Mouse (Mus musculus) frontal cortex, postnatal 36 days (tissue): ENCODE measurements around the gene Mmachc.
"Not testable (repeated sequence)": the region's sequence is repeated elsewhere in the genome, so short reads cannot be mapped to it uniquely, and the experiment has no call there.

Experiments used
- DNase-seq, 2 experiments: peaks; one replicate each; pipeline ENCODE4 v3.0.0; 2022; ENCODE audit warnings: low spot score in 2 of 2

Gene Mmachc

DNA sequence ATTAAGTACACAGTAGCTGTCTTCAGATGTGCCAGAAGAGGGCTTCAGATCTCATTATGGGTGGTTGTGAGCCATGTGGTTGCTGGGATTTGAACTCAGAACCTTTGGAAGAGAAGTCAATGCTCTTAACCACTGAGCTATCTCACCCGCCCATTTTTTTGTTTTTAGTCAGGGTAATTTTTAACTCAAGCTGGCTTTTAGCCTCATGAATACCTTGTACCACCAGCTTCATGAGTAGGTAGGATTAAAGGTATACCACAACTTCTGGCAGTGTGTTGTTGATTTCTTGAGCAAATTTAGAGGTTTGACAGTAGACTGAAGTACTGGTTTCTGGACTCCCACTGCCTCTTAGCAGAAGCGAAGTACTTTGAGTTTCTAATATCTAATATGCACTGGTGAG is 16.1 kb downstream of the Mmachc start:
- DNase-seq = no peak

DNA sequence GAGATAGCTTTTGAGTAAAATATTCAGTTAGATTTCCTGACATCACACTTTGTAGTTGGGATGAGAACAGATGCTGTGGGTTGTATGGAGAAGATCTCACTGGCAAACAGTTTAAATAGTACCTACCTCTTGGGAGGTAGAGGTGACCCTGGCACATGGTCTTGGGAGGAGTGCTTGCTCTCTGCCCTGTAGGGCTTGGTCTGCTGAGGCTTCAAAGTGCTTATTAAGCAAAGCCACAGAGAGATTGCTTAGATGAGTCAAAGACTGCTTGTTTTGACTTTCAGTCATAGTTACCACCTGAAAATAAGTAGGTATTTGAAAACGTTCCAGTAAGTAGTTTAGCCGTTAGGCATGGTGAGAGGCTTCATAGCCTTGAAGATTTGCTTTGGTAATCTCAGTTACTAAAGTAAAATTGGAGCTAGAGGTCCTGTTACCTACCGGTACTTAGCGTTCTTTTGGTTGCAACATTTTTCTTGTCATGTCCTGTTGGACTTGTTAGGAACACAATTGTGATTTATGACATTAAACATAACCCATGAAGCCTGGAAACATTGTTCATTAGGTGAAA is 18.8 kb downstream of the Mmachc start:
- DNase-seq = no peak

DNA sequence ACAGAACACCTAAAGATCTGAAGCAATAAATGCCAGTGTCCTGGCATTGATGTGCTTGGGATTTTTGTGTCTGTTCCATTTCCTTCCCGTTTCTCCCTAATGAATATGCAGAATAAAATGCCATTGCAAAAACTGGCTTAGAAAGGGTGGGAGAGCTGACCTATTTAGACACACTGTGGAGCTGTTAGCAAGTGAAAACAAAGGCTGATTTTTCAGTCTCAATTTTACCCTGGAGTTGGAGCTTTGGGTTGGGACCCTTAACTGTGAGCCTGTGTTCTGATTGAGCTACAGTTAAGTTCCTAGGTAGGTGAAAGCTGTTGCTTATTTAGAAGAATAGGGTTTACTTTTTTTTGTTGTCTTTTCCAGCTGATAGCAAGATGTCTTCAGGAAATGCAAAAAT is 21.2 kb downstream of the Mmachc start:
- no peak for DNase-seq

- DNase-seq = peak; percentile 87 to 92
Measured at GRCm38 (mm10) chr4:116685402-116686061, 22.7 kb downstream of the Mmachc start, which contains the start of gene Prdx1. Prdx1 (plus strand) TSS chr4:116685544.

- DNase-seq = no peak
Measured at GRCm38 (mm10) chr4:116684665-116685064, 23.5 kb downstream of the Mmachc start.

GRCm38 (mm10) chr4:116683957-116684356 is 24.2 kb downstream of the Mmachc start:
- DNase-seq = no peak

DNA sequence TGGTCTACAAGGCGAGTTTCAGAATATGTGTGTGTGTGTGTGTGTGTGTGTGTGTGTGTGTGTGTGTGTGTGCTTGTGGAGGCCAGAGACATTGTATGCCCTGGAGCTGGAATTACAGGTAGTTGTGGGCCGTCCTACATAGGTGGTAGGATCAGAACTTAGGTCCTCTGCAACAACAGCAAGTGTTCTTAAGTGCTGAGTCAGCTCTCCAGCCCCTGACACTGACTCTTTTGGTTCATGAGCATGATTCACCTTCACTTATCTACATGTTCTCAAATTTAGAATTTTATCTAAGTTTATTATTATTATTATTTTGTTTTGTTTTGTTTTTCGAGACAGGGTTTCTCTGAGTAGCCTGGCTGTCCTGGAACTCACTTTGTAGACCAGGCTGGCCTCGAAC is 27.7 kb downstream of the Mmachc start:
- not testable (repeated sequence) for DNase-seq

- no peak for DNase-seq
Measured at GRCm38 (mm10) chr4:116679141-116679540, 29.1 kb downstream of the Mmachc start.

DNA sequence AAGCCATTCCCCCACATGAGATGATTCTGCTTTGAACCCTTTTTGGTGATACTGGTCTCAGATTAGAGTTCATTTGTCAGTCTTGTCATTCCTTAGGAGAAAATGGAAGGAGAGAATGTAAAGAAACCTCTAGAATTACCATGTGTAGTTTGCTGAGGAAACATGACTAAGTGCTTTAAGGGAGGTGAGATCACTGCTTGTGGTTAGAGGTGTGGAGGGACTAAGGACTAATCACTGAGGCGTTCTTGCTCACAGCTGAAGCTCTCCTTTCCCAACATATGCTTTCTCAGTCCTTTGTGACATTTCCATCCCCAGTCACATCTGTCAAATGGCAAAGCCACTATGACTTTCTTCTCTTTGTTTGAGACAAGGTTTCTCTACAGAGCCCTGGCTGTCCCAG is 30.4 kb downstream of the Mmachc start:
- no peak for DNase-seq

DNA sequence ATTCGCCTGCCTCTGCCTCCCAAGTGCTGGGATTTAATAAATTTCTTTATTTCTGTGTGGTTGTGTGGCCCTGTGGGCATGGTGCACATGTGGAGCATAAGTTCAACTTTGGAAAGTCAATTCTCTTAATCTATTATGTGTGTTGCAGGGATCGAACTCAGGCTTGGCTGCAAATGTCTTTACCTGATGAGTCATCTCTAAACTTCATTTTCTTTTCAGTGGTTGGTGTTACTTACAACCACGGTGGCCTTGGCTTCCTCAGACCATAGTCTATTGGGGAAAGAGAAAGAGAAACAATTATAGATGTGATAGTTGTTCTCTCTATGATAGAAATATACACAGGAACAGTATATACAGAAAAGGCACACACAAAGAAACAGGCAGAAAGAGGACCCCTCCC is 32.2 kb downstream of the Mmachc start:
- DNase-seq = no peak

DNA sequence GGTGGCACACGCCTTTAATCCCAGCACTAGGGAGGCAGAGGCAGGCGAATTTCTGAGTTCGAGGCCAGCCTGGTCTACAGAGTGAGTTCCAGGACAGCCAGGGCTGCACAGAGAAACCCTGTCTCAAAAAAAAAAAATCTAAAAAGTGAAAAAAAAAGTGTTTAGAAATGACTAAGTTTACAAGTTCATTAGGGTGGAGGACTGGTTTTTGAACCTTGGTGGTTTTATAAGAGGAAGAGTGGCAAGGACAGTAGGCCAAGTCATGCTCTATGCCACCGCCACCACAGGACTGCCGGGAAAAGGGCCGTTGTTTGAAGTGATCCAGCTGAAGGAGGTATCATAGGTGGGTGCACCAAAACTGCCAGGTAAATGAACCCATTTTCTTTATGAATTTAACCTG is 33.4 kb downstream of the Mmachc start:
- not testable (repeated sequence) for DNase-seq

DNA sequence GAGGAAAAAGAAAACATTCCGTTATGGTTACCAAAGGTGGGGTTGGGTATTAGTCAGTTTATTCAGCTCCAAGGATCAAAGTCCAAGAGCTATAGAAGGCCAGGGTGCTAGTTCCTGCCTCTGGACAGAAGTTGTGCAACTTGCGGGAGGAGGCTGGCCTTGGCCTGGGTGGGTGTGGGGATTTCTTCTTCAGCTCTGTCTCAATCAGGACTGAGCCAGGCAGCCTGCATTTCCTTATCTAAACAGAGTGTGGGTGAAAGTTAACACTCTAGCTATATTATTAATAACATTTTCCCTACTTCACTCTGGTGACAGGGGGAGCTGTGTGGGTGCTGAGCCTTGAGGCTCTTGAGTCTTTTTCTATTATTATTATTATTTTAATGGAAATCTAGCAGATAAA is 35.4 kb downstream of the Mmachc start:
- DNase-seq = no peak

- DNase-seq = no peak
Measured at GRCm38 (mm10) chr4:116669291-116669690, 38.9 kb downstream of the Mmachc start.

GRCm38 (mm10) chr4:116668145-116668544 is 40.1 kb downstream of the Mmachc start:
- DNase-seq = no peak

DNA sequence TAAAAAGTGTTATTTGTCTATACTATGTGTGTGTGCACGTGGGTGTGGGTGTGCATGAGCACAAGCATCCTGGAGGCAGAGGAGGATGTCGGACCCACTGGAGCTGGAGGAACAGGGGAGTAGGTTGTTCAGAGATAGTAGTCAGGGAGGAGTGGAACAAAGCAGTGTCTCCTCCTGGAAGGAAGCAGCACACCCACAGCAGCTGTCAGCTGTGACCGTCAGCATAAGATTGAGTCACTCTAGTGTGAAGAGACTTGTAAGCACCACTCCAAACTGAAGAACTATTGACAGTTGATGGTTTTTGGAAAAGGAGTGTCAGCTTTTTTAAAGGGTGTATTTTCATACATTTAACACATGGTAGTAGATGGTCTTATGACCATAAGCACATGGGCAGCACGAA is 41.6 kb downstream of the Mmachc start:
- no peak for DNase-seq

GRCm38 (mm10) chr4:116661998-116662397 is 46.2 kb downstream of the Mmachc start:
- no peak for DNase-seq

DNA sequence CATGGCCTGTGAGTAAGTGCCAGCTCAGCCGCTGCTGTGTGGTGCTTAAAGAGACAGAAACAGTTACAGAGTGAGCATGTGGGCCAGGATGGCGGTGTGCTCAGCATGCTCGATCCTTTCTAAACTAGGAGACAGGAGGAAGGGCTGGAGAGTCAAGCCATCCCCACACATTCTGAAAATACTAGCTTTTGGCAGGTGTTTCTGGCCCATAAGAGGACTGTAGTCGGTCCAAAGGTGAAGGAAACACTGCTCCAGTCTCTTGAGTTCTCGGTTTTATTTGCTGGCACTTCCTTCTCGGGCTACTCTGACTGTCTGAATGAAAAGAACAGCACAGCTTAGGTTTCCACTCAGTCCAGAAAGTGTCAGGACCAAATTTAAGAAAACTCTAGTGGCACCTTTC is 47.4 kb downstream of the Mmachc start:
- no peak for DNase-seq

- DNase-seq = not testable (repeated sequence)
Measured at GRCm38 (mm10) chr4:116659916-116660315, 48.3 kb downstream of the Mmachc start.

DNA sequence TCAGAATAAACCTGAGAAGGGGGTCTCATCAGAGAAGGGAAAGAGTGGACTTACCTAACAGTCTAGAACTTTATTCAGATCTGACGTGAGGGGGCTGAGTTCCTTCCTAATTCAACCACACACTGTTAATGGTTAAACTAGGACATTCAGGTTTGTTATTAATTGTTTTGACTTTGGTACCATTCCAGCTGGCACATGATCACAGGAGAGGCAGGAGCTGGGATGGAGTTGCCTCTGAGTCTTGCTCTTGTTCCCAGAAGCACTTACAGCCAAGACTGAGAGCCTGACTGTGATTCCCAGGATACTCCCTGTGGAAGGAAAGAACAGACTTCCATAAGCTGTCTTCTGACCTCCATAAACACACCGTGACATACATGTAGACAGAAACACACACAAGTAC is 48.7 kb downstream of the Mmachc start:
- DNase-seq = no peak

GRCm38 (mm10) chr4:116657971-116658370 is 50.2 kb downstream of the Mmachc start:
- no peak for DNase-seq

DNA sequence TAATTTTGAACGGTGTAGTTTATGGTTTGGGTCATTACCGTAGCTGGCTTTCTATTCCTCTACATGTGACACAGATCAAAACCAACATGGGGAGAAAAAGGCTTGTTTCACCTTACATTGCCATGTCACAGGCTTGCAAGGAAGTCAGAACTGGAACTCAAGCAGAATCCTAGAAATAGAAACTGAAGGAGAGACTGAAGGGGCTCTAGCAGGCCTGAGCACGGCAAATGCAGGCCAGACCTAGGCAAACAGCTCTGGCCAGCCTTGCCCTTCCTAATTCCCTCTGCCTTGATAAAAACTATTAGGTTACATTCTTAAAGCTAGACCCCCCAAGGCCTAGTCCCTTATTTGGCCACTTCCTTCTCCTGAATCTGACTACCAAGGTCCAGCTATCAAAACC is 52.5 kb downstream of the Mmachc start:
- DNase-seq = no peak

DNA sequence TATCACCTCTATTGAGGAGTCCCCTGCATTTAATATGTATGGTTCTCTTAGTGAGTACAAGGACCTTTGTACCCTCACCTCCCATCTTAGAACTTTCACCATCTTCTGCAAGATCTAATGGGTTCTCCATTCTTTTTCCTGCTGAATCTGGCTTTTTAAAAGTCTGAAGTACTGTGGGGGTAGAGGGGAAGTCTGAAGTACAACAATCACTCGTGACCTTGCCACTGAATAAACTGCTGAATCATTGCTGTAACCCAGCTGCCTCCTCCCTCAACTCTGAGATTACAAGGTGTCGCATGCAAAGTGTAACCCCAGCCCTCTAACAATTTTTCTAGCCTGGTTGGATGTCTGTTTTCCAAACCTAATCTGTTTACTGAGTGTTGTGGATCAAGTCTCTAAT is 53.1 kb downstream of the Mmachc start:
- DNase-seq = no peak

- DNase-seq = no peak
Measured at GRCm38 (mm10) chr4:116653228-116653627, 55.0 kb downstream of the Mmachc start.
